Mouse (Mus musculus) midbrain, postnatal 0 days (tissue): Measurements from ENCODE around the gene Mboat1. TPM values are rescaled to one million over a fixed set of nuclear protein-coding genes. Genes with fewer than 3 reads are reported as not detected.

Experiments
- ATAC-seq: fragments of 200-750 bp; cut with Nextera tagmentation; 2 replicates; pipeline ENCODE4 v1.8.0; 2017; ENCODE audit warnings: moderate number of reproducible peaks, mild to moderate bottlenecking, moderate TSS enrichment, moderate library complexity; ENCODE audit not compliant: low FRiP score
- DNase-seq: peaks from one replicate; pipeline ENCODE4 v3.0.0-alpha.2; 2015; ENCODE audit warnings: low spot score
- H3K27ac ChIP-seq: fragments of 300-500 bp; sonication (generic); 2 replicates; pipeline ENCODE4 v1.5.1; 2014; ENCODE audit warnings: low read depth, mild to moderate bottlenecking, low read length, mixed read lengths
- H3K27me3 ChIP-seq: fragments of 300-500 bp; sonication (generic); 2 replicates; pipeline ENCODE4 v1.6.1; 2014; ENCODE audit warnings: low read length, control low read depth, mixed read lengths; ENCODE audit not compliant: insufficient read depth
- H3K36me3 ChIP-seq: fragments of 300-500 bp; sonication (generic); 2 replicates; pipeline ENCODE4 v1.6.1; 2014; ENCODE audit warnings: low read length, control low read depth, mixed read lengths; ENCODE audit not compliant: insufficient read depth
- H3K4me1 ChIP-seq: fragments of 300-500 bp; sonication (generic); 2 replicates; pipeline ENCODE4 v1.6.1; 2014; ENCODE audit warnings: mild to moderate bottlenecking, control low read depth, antibody characterized with exemption, low read length, mixed read lengths; ENCODE audit not compliant: insufficient read depth
- H3K4me2 ChIP-seq: fragments of 300-500 bp; sonication (generic); 2 replicates; pipeline ENCODE4 v1.6.1; 2014; ENCODE audit warnings: low read depth, mild to moderate bottlenecking, low read length, mixed read lengths; ENCODE audit not compliant: poor library complexity, severe bottlenecking
- H3K4me3 ChIP-seq: fragments of 300-500 bp; sonication (generic); 2 replicates; pipeline ENCODE4 v1.5.1; 2014; ENCODE audit warnings: low read depth, mild to moderate bottlenecking, low read length, moderate library complexity
- H3K9ac ChIP-seq: fragments of 300-500 bp; sonication (generic); replicated peaks from 2 replicates; pipeline ENCODE4 v1.6.1; 2014; ENCODE audit warnings: mild to moderate bottlenecking, low read length, moderate library complexity, mixed read lengths; ENCODE audit not compliant: poor library complexity, severe bottlenecking
- H3K9me3 ChIP-seq: fragments of 300-500 bp; sonication (generic); 2 replicates; pipeline ENCODE4 v1.6.1; 2016; ENCODE audit warnings: low read length, control low read depth
- CTCF ChIP-seq: IDR thresholded peaks from 2 replicates; pipeline ENCODE4 v1.5.1; 2016; ENCODE audit warnings: antibody characterized with exemption, mild to moderate bottlenecking
- WGBS: fragments of 180-500 bp; shearing (Covaris S2); extraction: QIAGEN DNeasy Blood & Tissue Kit; methylation state at CpG from one replicate; pipeline ENCODE4 v1.1.7; 2014; 5-methylcytosine and 5-hydroxymethylcytosine counted together
- polyA plus RNA-seq: library from polyadenylated mRNA; unstranded; fragments of >200 nt; fragmentation: Nextera tagmentation; extraction: Ambion mirVana; gene quantifications from 2 replicates; pipeline ENCODE4 v1.2.1, GENCODE M21; 2015
- total RNA-seq: library from RNA; depleted of rRNA; stranded (reverse); fragments of >200 nt; gene quantifications from 2 replicates; pipeline ENCODE4 v1.2.3, GENCODE M21; 2014

The Mboat1 gene
- total and polyA plus RNA-seq, 2 experiments from 2014 or later: 1.4 to 1.7 TPM

- H3K9me3 ChIP-seq: no peaks in the 10 kb centered on the region
- H3K36me3 ChIP-seq: no peaks in the 10 kb centered on the region
- H3K4me2 ChIP-seq: no peak overlapping the region
- WGBS: 73% methylated on average over 3 of the region's 3 CpGs
- no peak overlapping the region for H3K27ac ChIP-seq
- no peaks in the 10 kb centered on the region for H3K27me3 ChIP-seq
- H3K9ac ChIP-seq: no peak overlapping the region
- no peak for ATAC-seq
- DNase-seq: no peak
- H3K4me1 ChIP-seq: no peaks in the 10 kb centered on the region
- H3K4me3 ChIP-seq: no peak overlapping the region
- TF ChIP-seq CTCF: no peak
Observed at GRCm38 (mm10) chr13:30192031-30192716, 55.9 kb downstream of the Mboat1 start.

GRCm38 (mm10) chr13:30193363-30193762 lies 57.1 kb downstream of the Mboat1 start:
- Histone ChIP-seq H3K36me3 (no peaks in the 10 kb centered on the region), H3K27me3 (no peaks in the 10 kb centered on the region), H3K9ac (no peak overlapping the region), H3K9me3 (no peaks in the 10 kb centered on the region), H3K4me1 (no peaks in the 10 kb centered on the region), H3K27ac (no peak overlapping the region), H3K4me3 (no peak overlapping the region), H3K4me2 (no peak overlapping the region)
- ATAC-seq (no peak), DNase-seq (no peak)
- WGBS: 72% methylated on average over 4 of the region's 4 CpGs
- no peak for TF ChIP-seq CTCF

GRCm38 (mm10) chr13:30194834-30195233 lies 58.5 kb downstream of the Mboat1 start:
- Histone ChIP-seq H3K36me3 (no peaks in the 10 kb centered on the region), H3K4me2 (no peak overlapping the region), H3K4me1 (no peaks in the 10 kb centered on the region), H3K9ac (no peak overlapping the region), H3K27ac (no peak overlapping the region), H3K27me3 (no peaks in the 10 kb centered on the region), H3K4me3 (no peak overlapping the region), H3K9me3 (no peaks in the 10 kb centered on the region)
- ATAC-seq: no peak
- no peak for TF ChIP-seq CTCF
- DNase-seq: no peak
- 85% methylated on average over 3 of the region's 3 CpGs for WGBS

GRCm38 (mm10) chr13:30196661-30197060 lies 60.4 kb downstream of the Mboat1 start:
- DNase-seq (no peak), ATAC-seq (no peak)
- no peaks in the 10 kb centered on the region for H3K4me1 ChIP-seq
- no peak for TF ChIP-seq CTCF
- H3K9me3 ChIP-seq: no peaks in the 10 kb centered on the region
- no peak overlapping the region for H3K4me3 ChIP-seq
- no peak overlapping the region for H3K4me2 ChIP-seq
- WGBS: 83% methylated on average over 8 of the region's 8 CpGs
- no peak overlapping the region for H3K27ac ChIP-seq
- no peaks in the 10 kb centered on the region for H3K27me3 ChIP-seq
- no peak overlapping the region for H3K9ac ChIP-seq
- H3K36me3 ChIP-seq: no peaks in the 10 kb centered on the region

- no peak overlapping the region for H3K27ac ChIP-seq
- H3K9me3 ChIP-seq: no peaks in the 10 kb centered on the region
- no peak overlapping the region for H3K4me2 ChIP-seq
- H3K4me3 ChIP-seq: no peak overlapping the region
- WGBS: 94% methylated on average over 9 of the region's 9 CpGs
- TF ChIP-seq CTCF: no peak
- ATAC-seq: no peak
- H3K36me3 ChIP-seq: no peaks in the 10 kb centered on the region
- no peaks in the 10 kb centered on the region for H3K27me3 ChIP-seq
- no peak overlapping the region for H3K9ac ChIP-seq
- no peaks in the 10 kb centered on the region for H3K4me1 ChIP-seq
- DNase-seq: no peak
Observed at GRCm38 (mm10) chr13:30198101-30198570, 61.8 kb downstream of the Mboat1 start.

- Histone ChIP-seq H3K9me3 (no peaks in the 10 kb centered on the region), H3K9ac (no peak overlapping the region), H3K4me1 (no peaks in the 10 kb centered on the region), H3K27me3 (no peaks in the 10 kb centered on the region), H3K4me3 (no peak overlapping the region), H3K4me2 (no peak overlapping the region), H3K36me3 (no peaks in the 10 kb centered on the region), H3K27ac (no peak overlapping the region)
- WGBS: 60% methylated on average over 4 of the region's 4 CpGs
- TF ChIP-seq CTCF: no peak
- ATAC-seq (no peak), DNase-seq (no peak)
Observed at GRCm38 (mm10) chr13:30199821-30200220, 63.5 kb downstream of the Mboat1 start.
